In the genomic region with DNA sequence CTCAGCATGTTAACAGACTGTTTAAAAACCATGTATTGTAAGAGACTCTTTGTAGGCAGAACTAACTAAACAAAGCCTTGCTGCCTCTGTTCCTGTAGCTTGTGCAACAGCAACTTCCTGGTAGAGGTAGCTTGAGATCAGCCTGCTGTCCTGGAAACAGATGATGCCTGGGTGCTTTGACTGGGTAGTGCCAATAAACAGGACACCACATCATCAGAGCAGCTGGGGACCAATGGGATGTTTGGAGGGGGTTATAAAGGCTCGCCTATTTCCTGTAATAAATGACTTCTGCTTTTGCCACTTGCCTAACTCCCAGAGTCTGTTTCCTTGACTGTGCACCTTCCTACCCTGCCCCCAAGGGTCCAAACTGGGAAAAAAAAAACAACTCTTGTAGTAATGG, we compare ENCODE assay signal across 28 mouse cellular contexts.
DNase-seq lines count a peak whose midpoint lies in the region; ATAC-seq and TF ChIP-seq lines count a peak whose summit lies in the region.
"Had no signal": no experiment of that assay in that cellular context is flagged by ENCODE, and none has a peak within 500 bp of the region (broad histone marks: within the 10 kb centered on the region; RNA-seq: fewer than 3 reads in every experiment).

No protein-coding gene starts in this region.

- H3K9ac ChIP-seq in CH12.LX (ENCODE audit: insufficient read depth, low read depth) = no peak overlapping the region
- H3K9ac ChIP-seq in heart, embryonic 11.5 days (ENCODE audit: low read depth, low read length) = no peak overlapping the region
- H3K9ac ChIP-seq: embryonic facial prominence, embryonic 13.5 days; forebrain, embryonic 12.5 days; forebrain, embryonic 15.5 days; hindbrain, embryonic 13.5 days had no signal

- no peak overlapping the region for H3K4me2 ChIP-seq in CH12.LX (ENCODE audit: insufficient read depth, low read depth, poor library complexity, severe bottlenecking)
- H3K4me2 ChIP-seq in heart, embryonic 11.5 days = no peak overlapping the region
- H3K4me2 ChIP-seq: embryonic facial prominence, embryonic 13.5 days; forebrain, embryonic 12.5 days; forebrain, embryonic 15.5 days; hindbrain, embryonic 13.5 days had no signal

- dilution Hi-C loops in CH12.LX (cut with MboI; ENCODE audit: extremely low pct_ligation_motif_present, extremely low pct_unique_long_range_greater_than_20kb, low sequenced_read_pairs) = no loop called here

- no peaks in the 10 kb centered on the region for H3K36me3 ChIP-seq in CH12.LX (replicated peaks in 1 of 2; ENCODE audit: control insufficient read depth in 1 of 2, insufficient read depth in 1 of 2, low read length in 1 of 2)
- H3K36me3 ChIP-seq in heart, embryonic 11.5 days (ENCODE audit: control insufficient read depth, insufficient read depth, low read length) = no peaks in the 10 kb centered on the region
- H3K36me3 ChIP-seq: embryonic facial prominence, embryonic 10.5 days; embryonic facial prominence, embryonic 13.5 days; forebrain, embryonic 12.5 days; forebrain, embryonic 15.5 days; heart, embryonic 10.5 days; hindbrain, embryonic 10.5 days; hindbrain, embryonic 13.5 days had no signal

- H3K9me3 ChIP-seq in CH12.LX (replicated peaks; ENCODE audit: low read length) = no peaks in the 10 kb centered on the region
- H3K9me3 ChIP-seq in heart, embryonic 11.5 days (replicated peaks; ENCODE audit: control insufficient read depth, low read length) = no peaks in the 10 kb centered on the region
- H3K9me3 ChIP-seq: embryonic facial prominence, embryonic 10.5 days; embryonic facial prominence, embryonic 13.5 days; forebrain, embryonic 12.5 days; forebrain, embryonic 15.5 days; heart, embryonic 10.5 days; hindbrain, embryonic 10.5 days; hindbrain, embryonic 13.5 days had no signal

- TF ChIP-seq RAD21 in CH12.LX (IDR thresholded peaks at IDR 0.05; ENCODE audit: low read depth, low read length) = no peak

- DNase-seq in 416B (ENCODE audit: low read depth) = peak; percentile 81
- peak; percentile 63 for DNase-seq in CH12.LX (ENCODE audit: extremely low read depth)
- DNase-seq in c-Kit-positive CD71-negative TER-119-negative erythroid progenitor cells, embryonic 14.5 days (ENCODE audit: low read depth) = peak; percentile 4
- no peak for DNase-seq in kidney, postnatal 10 days
- DNase-seq in thymus, postnatal 25 days = no peak
- DNase-seq in urinary bladder, adult 2 months (ENCODE audit: low spot score) = no peak
- DNase-seq: adrenal gland, adult 8-10 months; adrenal gland, postnatal 25 days; cerebellum, adult 18-20 months; cerebellum, adult 9-11 months; cerebellum, postnatal 25 days; embryo, embryonic 11 days; gastrocnemius, postnatal 25 days; heart, adult 2 months had no signal

- peaks cover 0 to 4% of the 10 kb centered on the region in 2 experiments; a peak in 1 of 4 replicates for H3K4me1 ChIP-seq in CH12.LX (ENCODE audit: control insufficient read depth in 1 of 2, insufficient read depth in 2 of 2)
- H3K4me1 ChIP-seq in heart, embryonic 11.5 days (ENCODE audit: control insufficient read depth, insufficient read depth, low read length) = no peaks in the 10 kb centered on the region
- H3K4me1 ChIP-seq: embryonic facial prominence, embryonic 10.5 days; embryonic facial prominence, embryonic 13.5 days; forebrain, embryonic 12.5 days; forebrain, embryonic 15.5 days; heart, embryonic 10.5 days; hindbrain, embryonic 10.5 days; hindbrain, embryonic 13.5 days had no signal

- no peak for TF ChIP-seq CTCF in CH12.LX (conservative IDR thresholded peaks at IDR 0.05 in 1 of 2, IDR thresholded peaks at IDR 0.05 in 1 of 2; ENCODE audit: low read depth in 2 of 2, low read length in 2 of 2)

- in situ Hi-C loops in CH12.LX (cut with MboI; ENCODE audit: low pct_ligation_motif_present, low pct_unique_long_range_greater_than_20kb, low sequenced_read_pairs) = no loop called here

- H3K4me3 ChIP-seq in CH12.LX (replicated peaks in 1 of 3; ENCODE audit: low read depth in 2 of 3, low read length in 2 of 3, poor library complexity in 1 of 3) = no peak overlapping the region
- H3K4me3 ChIP-seq in heart, embryonic 11.5 days (ENCODE audit: low read depth, low read length) = no peak overlapping the region
- H3K4me3 ChIP-seq: embryonic facial prominence, embryonic 10.5 days; embryonic facial prominence, embryonic 13.5 days; erythroblast, embryonic 14.5 days; forebrain, embryonic 12.5 days; forebrain, embryonic 15.5 days; heart, adult 2 months; heart, embryonic 10.5 days; hindbrain, embryonic 10.5 days; hindbrain, embryonic 13.5 days had no signal

- TF ChIP-seq EP300 in CH12.LX (IDR thresholded peaks at IDR 0.05; ENCODE audit: low read length) = no peak

- no peaks in the 10 kb centered on the region for H3K79me2 ChIP-seq in CH12.LX (replicated peaks; ENCODE audit: control insufficient read depth, extremely low read depth, insufficient read depth, poor library complexity, severe bottlenecking)

- no peak for TF ChIP-seq POLR2A in CH12.LX (IDR thresholded peaks at IDR 0.05; ENCODE audit: low read depth, low read length)

- no peaks in the 10 kb centered on the region for H3K27me3 ChIP-seq in CH12.LX (replicated peaks)
- no peaks in the 10 kb centered on the region for H3K27me3 ChIP-seq in heart, embryonic 11.5 days (ENCODE audit: control insufficient read depth, insufficient read depth, low read length)
- H3K27me3 ChIP-seq: embryonic facial prominence, embryonic 13.5 days; forebrain, embryonic 12.5 days; forebrain, embryonic 15.5 days; hindbrain, embryonic 13.5 days had no signal

- no peak overlapping the region for H3K27ac ChIP-seq in CH12.LX (ENCODE audit: insufficient read depth, low read depth)
- H3K27ac ChIP-seq in heart, embryonic 11.5 days (ENCODE audit: low read depth, low read length) = no peak overlapping the region
- H3K27ac ChIP-seq: embryonic facial prominence, embryonic 10.5 days; embryonic facial prominence, embryonic 13.5 days; forebrain, embryonic 12.5 days; forebrain, embryonic 15.5 days; heart, adult 2 months; heart, embryonic 10.5 days; hindbrain, embryonic 10.5 days; hindbrain, embryonic 13.5 days had no signal

- 65% methylated on average over 1 of the region's 1 CpGs for WGBS in heart, embryonic 11.5 days (ENCODE audit: insufficient replicate concordance)

- peak; percentile 89 to 97 for ATAC-seq in hematopoietic stem cell, adult 5-6 weeks (replicated peaks in 1 of 2; ENCODE audit: insufficient read depth in 1 of 2, low FRiP score in 2 of 2, low TSS enrichment in 1 of 2, low read depth in 1 of 2, poor library complexity in 2 of 2, severe bottlenecking in 2 of 2)
- no peak for ATAC-seq in heart, embryonic 11.5 days (replicated peaks; ENCODE audit: insufficient number of reproducible peaks, low FRiP score, low TSS enrichment)
- ATAC-seq: activated CD4-positive, CD25-positive, alpha-beta regulatory T cell, adult 4 months; CD4-positive, CD25-positive, alpha-beta regulatory T cell, adult 4 months; forebrain, embryonic 15.5 days; hindbrain, embryonic 16.5 days; intestine, postnatal 0 days had no signal

TF ChIP-seq in CH12.LX, 34 proteins besides CTCF, POLR2A, EP300 and RAD21:
- TF ChIP-seq JUND (conservative IDR thresholded peaks at IDR 0.05; ENCODE audit: low read depth, low read length) = no peak
- TF ChIP-seq MEF2A (IDR thresholded peaks at IDR 0.05; ENCODE audit: borderline replicate concordance, low read depth, low read length) = no peak
- TF ChIP-seq E2F4 (IDR thresholded peaks at IDR 0.05; ENCODE audit: insufficient replicate concordance, low read depth, low read length) = no peak
- no peak for TF ChIP-seq IRF4 (IDR thresholded peaks at IDR 0.05; ENCODE audit: low read depth, low read length)
- TF ChIP-seq MAZ (IDR thresholded peaks at IDR 0.05; ENCODE audit: low read depth, low read length) = no peak
- TF ChIP-seq ETS1 (conservative IDR thresholded peaks at IDR 0.05; ENCODE audit: low read depth, low read length) = no peak
- TF ChIP-seq HCFC1 (IDR thresholded peaks at IDR 0.05; ENCODE audit: low read depth, low read length) = no peak
- no peak for TF ChIP-seq JUN (IDR thresholded peaks at IDR 0.05; ENCODE audit: insufficient read depth, low read depth, low read length)
- no peak for TF ChIP-seq KAT2A (IDR thresholded peaks at IDR 0.05; ENCODE audit: insufficient replicate concordance, low read length)
- 0 out of 2 replicates have a peak, but pooled peaks have one; percentile 16 for TF ChIP-seq ELF1 (IDR thresholded peaks at IDR 0.05; ENCODE audit: low read depth, low read length)
- no peak for TF ChIP-seq MAX (IDR thresholded peaks at IDR 0.05; ENCODE audit: low read length)
- TF ChIP-seq POLR2AphosphoS2 (IDR thresholded peaks at IDR 0.05; ENCODE audit: low read depth, low read length) = no peak
- 0 out of 2 replicates have a peak, but pooled peaks have one; percentile 16 for TF ChIP-seq CHD2 (IDR thresholded peaks at IDR 0.05; ENCODE audit: low read length)
- TF ChIP-seq TCF12 (IDR thresholded peaks at IDR 0.05; ENCODE audit: low read depth, low read length) = no peak
- no peak for TF ChIP-seq ZC3H11A (IDR thresholded peaks at IDR 0.05; ENCODE audit: low read depth, low read length)
- TF ChIP-seq ZNF384 (IDR thresholded peaks at IDR 0.05; ENCODE audit: low read depth, low read length) = no peak
- TF ChIP-seq TBP (conservative IDR thresholded peaks at IDR 0.05; ENCODE audit: low read depth, low read length) = no peak

Comparison
In these comparisons a context has a peak if more than half of its experiments do, and no peak if none do; other contexts are left out.
1. DNase-seq: peak in 416B (single experiment), CH12.LX (single experiment) and c-Kit-positive CD71-negative TER-119-negative erythroid progenitor cells, embryonic 14.5 days (single experiment); none in kidney, postnatal 10 days (single experiment), thymus, postnatal 25 days (single experiment) and urinary bladder, adult 2 months (single experiment).